Mouse (Mus musculus): Measurements from ENCODE around the gene Arhgap15.
"Not testable (repeated sequence)": the region's sequence is repeated elsewhere in the genome, so short reads cannot be mapped to it uniquely, and the experiment has no call there.

Gene Arhgap15

GRCm38 (mm10) chr2:43748287-43748983 is at the start of gene Arhgap15:
Arhgap15 (plus strand) TSS chr2:43748824.
- DNase-seq, result no peak

- DNase-seq, result no peak
These were observed 35.9 kb upstream of the Arhgap15 start for GRCm38 (mm10) chr2:43712611-43713138.

GRCm38 (mm10) chr2:43722446-43723103 is 26.0 kb upstream of the Arhgap15 start:
- peak; percentile 73 to 77 for DNase-seq

GRCm38 (mm10) chr2:43723104-43723541 is 25.5 kb upstream of the Arhgap15 start:
- peak in 1 of 2 experiments; percentile 12 for DNase-seq

- DNase-seq, result no peak
These were observed 21.4 kb upstream of the Arhgap15 start for GRCm38 (mm10) chr2:43727181-43727580.

GRCm38 (mm10) chr2:43727693-43728092 is 20.9 kb upstream of the Arhgap15 start:
- no peak for DNase-seq

- DNase-seq, result no peak
These were observed 19.8 kb upstream of the Arhgap15 start for GRCm38 (mm10) chr2:43728831-43729230.

- DNase-seq, result no peak
These were observed 16.2 kb upstream of the Arhgap15 start for GRCm38 (mm10) chr2:43732396-43732795.

- DNase-seq, result not testable (repeated sequence)
These were observed 13.6 kb upstream of the Arhgap15 start for GRCm38 (mm10) chr2:43735071-43735470.

- DNase-seq, result no peak
These were observed 11.1 kb upstream of the Arhgap15 start for GRCm38 (mm10) chr2:43737546-43737945.

GRCm38 (mm10) chr2:43738562-43739112 is 10.0 kb upstream of the Arhgap15 start:
- DNase-seq, result no peak

GRCm38 (mm10) chr2:43739190-43739818 is 9.3 kb upstream of the Arhgap15 start:
- DNase-seq, result no peak

- no peak for DNase-seq
These were observed 697 bp downstream of the Arhgap15 start for GRCm38 (mm10) chr2:43749321-43749720.

- no peak for DNase-seq
These were observed 7.3 kb downstream of the Arhgap15 start for GRCm38 (mm10) chr2:43755899-43756298.

GRCm38 (mm10) chr2:43756626-43757025 is 8.0 kb downstream of the Arhgap15 start:
- DNase-seq, result no peak

GRCm38 (mm10) chr2:43761735-43762134 is 13.1 kb downstream of the Arhgap15 start:
- no peak for DNase-seq

GRCm38 (mm10) chr2:43763279-43763678 is 14.7 kb downstream of the Arhgap15 start:
- peak; percentile 44 to 51 for DNase-seq

GRCm38 (mm10) chr2:43764456-43764855 is 15.8 kb downstream of the Arhgap15 start:
- DNase-seq, result no peak

GRCm38 (mm10) chr2:43766200-43766599 is 17.6 kb downstream of the Arhgap15 start:
- no peak for DNase-seq

GRCm38 (mm10) chr2:43769850-43770570 is 21.4 kb downstream of the Arhgap15 start:
- no peak for DNase-seq

GRCm38 (mm10) chr2:43772640-43773039 is 24.0 kb downstream of the Arhgap15 start:
- no peak for DNase-seq

- no peak for DNase-seq
These were observed 33.5 kb downstream of the Arhgap15 start for GRCm38 (mm10) chr2:43782157-43782556.

All from cerebellum, postnatal 10 days (tissue).